Mouse (Mus musculus) liver, embryonic 16.5 days (tissue): ENCODE results near the gene Slc25a41. TPM values are rescaled to one million over a fixed set of nuclear protein-coding genes. Genes with fewer than 3 reads are reported as not detected.
A peak's percentile ranks its signal among the peaks of the same experiment; 100 is the strongest.

ENCODE experiments used
- ATAC-seq: fragments of 200-750 bp; cut with Nextera tagmentation; 2 replicates; pipeline ENCODE4 v1.8.0; 2017; ENCODE audit warnings: low read depth, mild to moderate bottlenecking, moderate number of reproducible peaks, moderate library complexity
- H3K27ac ChIP-seq: fragments of 300-500 bp; sonication (generic); 2 replicates; pipeline ENCODE4 v1.5.1; 2014; ENCODE audit warnings: mild to moderate bottlenecking, low read length
- H3K27me3 ChIP-seq: fragments of 300-500 bp; sonication (generic); 2 replicates; pipeline ENCODE4 v1.6.1; 2014; ENCODE audit warnings: low read depth, low read length, mixed read lengths; ENCODE audit not compliant: control insufficient read depth, insufficient read depth
- H3K36me3 ChIP-seq: fragments of 300-500 bp; sonication (generic); 2 replicates; pipeline ENCODE4 v1.6.1; 2014; ENCODE audit warnings: mild to moderate bottlenecking; ENCODE audit not compliant: control insufficient read depth, insufficient read depth
- H3K4me1 ChIP-seq: fragments of 300-500 bp; sonication (generic); 2 replicates; pipeline ENCODE4 v1.6.1; 2014; ENCODE audit warnings: low read depth, low read length, mixed read lengths; ENCODE audit not compliant: control insufficient read depth
- H3K4me2 ChIP-seq: fragments of 300-500 bp; sonication (generic); 2 replicates; pipeline ENCODE4 v1.6.1; 2014; ENCODE audit warnings: low read depth, low read length, mixed read lengths
- H3K4me3 ChIP-seq: fragments of 300-500 bp; sonication (generic); 2 replicates; pipeline ENCODE4 v1.5.1; 2014; ENCODE audit warnings: low read depth, mild to moderate bottlenecking, low read length
- H3K9ac ChIP-seq: fragments of 300-500 bp; sonication (generic); 2 replicates; pipeline ENCODE4 v1.6.1; 2014; ENCODE audit warnings: low read depth, low read length
- H3K9me3 ChIP-seq: fragments of 300-500 bp; sonication (generic); replicated peaks from 2 replicates; pipeline ENCODE4 v1.6.1; 2016; ENCODE audit warnings: low read length; ENCODE audit not compliant: control insufficient read depth
- WGBS: fragments of 180-500 bp; shearing (Covaris S2); extraction: QIAGEN DNeasy Blood & Tissue Kit; methylation state at CpG from one replicate; pipeline ENCODE4 v1.1.7; 2014; ENCODE audit not compliant: insufficient replicate concordance; 5-methylcytosine and 5-hydroxymethylcytosine counted together
- polyA plus RNA-seq: library from polyadenylated mRNA; unstranded; fragments of >200 nt; fragmentation: Nextera tagmentation; extraction: Ambion mirVana; gene quantifications from 2 replicates; pipeline ENCODE4 v1.2.1, GENCODE M21; 2015

The Slc25a41 gene
- not detected in 2 replicates for polyA plus RNA-seq

DNA sequence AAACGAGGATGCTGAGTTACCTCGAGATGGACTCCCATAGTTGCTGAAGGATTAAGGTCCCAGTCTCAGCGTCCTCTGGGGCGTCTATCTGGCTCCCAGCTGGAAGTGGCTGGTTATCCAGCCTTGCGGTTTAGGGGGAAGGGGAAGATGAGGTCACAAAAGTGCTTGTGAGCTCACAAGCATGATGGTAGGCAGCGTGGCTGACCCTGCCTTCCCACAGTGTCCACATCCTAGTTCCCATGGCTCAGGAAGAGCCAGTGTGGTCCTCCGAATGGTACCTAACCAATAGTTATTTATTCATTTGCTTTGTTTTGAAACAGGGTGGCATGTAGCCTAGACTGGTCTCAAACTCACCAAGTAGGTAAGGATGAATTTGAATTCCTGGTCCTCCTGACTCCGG, at the start of gene Slc25a41:
Slc25a41 (minus strand) TSS at position 101 of the 400 bp plus-strand sequence.
- Histone ChIP-seq H3K36me3 (no peaks in the 10 kb centered on the region), H3K27me3 (peaks cover 6% of the 10 kb centered on the region; the same call in 1 of the 2 replicates), H3K4me2 (no peak within 1 kb of the TSS), H3K4me3 (no peak within 1 kb of the TSS), H3K9me3 (no peaks in the 10 kb centered on the region), H3K9ac (no peak within 1 kb of the TSS), H3K4me1 (no peaks in the 10 kb centered on the region), H3K27ac (no peak within 1 kb of the TSS)
- no peak for ATAC-seq
- whole genome bisulfite sequencing: 54% methylated on average over 8 of the region's 8 CpGs

DNA sequence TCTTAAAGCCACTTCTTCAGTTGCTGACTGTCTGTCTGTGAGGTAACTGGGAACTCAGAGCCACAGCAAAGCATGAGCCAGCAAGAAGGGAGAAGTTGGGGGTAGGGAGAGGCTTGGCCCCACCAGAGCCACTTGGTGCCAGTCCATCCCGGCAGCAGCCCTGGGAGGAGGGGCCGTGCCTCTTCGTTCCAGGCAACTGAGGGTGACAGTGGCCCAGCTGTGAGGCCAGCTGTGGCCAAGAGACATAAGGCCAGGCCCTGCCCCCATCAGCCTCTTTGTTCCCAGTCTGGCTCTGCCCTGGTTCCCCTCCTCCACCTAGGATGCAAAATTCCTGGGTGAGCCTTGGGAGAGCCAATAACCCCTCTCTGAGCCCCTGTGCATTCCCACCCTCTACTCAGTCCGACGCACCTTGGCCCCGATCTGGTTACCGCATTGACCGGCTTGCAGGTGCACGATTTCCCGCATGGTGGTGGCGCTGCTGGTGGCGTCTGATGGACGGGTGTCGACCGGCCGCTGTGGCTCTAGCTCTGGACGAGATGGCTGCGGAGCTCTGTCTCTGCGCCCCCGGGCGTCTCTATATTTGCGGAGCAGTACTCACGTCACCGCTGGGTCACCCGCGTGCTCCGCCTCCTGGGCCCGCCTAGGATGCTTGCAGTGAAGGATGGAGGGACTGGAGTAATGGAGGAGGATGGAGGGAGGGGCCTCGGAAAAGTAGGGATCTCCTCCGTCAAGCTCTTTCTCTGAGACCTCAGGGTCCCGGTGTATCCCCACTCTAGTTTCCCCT, 45.8 kb upstream of the Slc25a41 start, which contains the start of gene Tubb4a:
Tubb4a (minus strand) TSS at position 734 of the 784 bp plus-strand sequence.
- peak; percentile 27; the same call in 1 of the 2 replicates for ATAC-seq
- no peak within 1 kb of the TSS for H3K4me2 ChIP-seq
- no peak within 1 kb of the TSS for H3K9ac ChIP-seq
- H3K27ac ChIP-seq: no peak within 1 kb of the TSS
- H3K4me1 ChIP-seq: no peaks in the 10 kb centered on the region; the same call in 1 of the 2 replicates
- 2% methylated on average over 31 of the region's 31 CpGs for WGBS
- H3K27me3 ChIP-seq: peaks cover 18% of the 10 kb centered on the region
- H3K9me3 ChIP-seq: no peaks in the 10 kb centered on the region
- no peak within 1 kb of the TSS for H3K4me3 ChIP-seq
- H3K36me3 ChIP-seq: no peaks in the 10 kb centered on the region

DNA sequence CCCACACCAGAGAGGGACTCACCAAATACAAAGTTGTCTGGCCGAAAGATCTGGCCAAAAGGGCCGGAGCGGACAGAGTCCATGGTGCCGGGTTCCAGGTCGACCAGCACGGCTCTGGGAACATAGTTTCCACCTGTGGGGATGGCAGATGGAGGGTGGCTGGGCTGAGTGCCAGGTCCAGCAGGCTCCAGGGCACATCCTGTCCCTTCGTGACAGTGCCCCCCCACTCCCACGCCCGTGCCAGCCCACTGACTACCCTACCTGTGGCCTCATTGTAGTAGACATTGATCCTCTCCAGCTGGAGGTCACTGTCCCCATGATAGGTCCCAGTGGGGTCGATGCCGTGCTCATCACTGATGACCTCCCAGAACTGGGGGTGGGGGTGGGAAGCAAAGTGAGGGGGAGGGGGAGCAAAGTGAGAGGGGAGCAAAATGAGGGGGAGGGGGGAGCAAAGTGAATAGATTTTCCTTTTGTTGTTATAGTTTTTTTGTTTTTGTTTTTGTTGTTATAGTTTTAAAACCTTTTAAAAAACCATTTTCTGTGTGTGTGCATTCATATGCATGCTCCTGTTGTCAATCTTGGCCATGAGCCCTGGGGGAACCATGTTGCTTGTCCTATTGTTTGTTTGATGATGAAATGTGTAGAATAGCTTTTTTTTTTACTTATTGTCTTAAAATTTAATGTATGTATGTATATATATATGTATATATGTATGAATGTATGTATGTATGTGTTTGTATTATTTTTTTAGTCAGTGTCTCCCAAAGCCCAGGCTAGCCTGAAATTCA, 44.7 kb upstream of the Slc25a41 start:
- H3K4me2 ChIP-seq: no peak overlapping the region
- no peak for ATAC-seq
- no peak overlapping the region for H3K9ac ChIP-seq
- peaks cover 18% of the 10 kb centered on the region for H3K27me3 ChIP-seq
- no peak overlapping the region for H3K27ac ChIP-seq
- no peaks in the 10 kb centered on the region; the same call in 1 of the 2 replicates for H3K4me1 ChIP-seq
- 76% methylated on average over 11 of the region's 11 CpGs for WGBS
- H3K9me3 ChIP-seq: no peaks in the 10 kb centered on the region
- no peaks in the 10 kb centered on the region for H3K36me3 ChIP-seq
- no peak overlapping the region for H3K4me3 ChIP-seq

DNA sequence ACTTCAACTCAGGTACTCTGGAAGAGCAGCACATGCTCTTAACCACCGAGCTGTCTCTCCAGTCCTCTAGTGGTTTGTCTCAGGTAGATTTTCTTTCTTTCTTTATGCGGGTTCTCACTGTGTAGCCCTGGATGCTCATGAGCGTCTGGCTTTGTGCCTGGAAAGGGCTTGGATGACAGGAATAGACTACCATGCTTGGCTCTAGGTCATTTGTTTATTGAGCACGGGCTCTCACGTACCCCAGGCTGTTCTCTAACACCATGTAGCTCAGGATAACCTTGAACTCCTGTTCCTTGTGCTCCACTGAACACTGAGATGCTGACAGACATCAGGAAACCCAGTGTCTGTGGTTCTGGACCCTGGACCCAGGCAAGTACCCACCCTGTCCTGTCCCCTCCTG, 41.0 kb upstream of the Slc25a41 start:
- Histone ChIP-seq H3K9me3 (no peaks in the 10 kb centered on the region), H3K4me3 (no peak overlapping the region), H3K36me3 (no peaks in the 10 kb centered on the region), H3K4me1 (no peaks in the 10 kb centered on the region; the same call in 1 of the 2 replicates), H3K27me3 (peaks cover 9% of the 10 kb centered on the region), H3K9ac (no peak overlapping the region), H3K27ac (no peak overlapping the region), H3K4me2 (no peak overlapping the region)
- no peak for ATAC-seq
- 65% methylated on average over 5 of the region's 5 CpGs for WGBS

DNA sequence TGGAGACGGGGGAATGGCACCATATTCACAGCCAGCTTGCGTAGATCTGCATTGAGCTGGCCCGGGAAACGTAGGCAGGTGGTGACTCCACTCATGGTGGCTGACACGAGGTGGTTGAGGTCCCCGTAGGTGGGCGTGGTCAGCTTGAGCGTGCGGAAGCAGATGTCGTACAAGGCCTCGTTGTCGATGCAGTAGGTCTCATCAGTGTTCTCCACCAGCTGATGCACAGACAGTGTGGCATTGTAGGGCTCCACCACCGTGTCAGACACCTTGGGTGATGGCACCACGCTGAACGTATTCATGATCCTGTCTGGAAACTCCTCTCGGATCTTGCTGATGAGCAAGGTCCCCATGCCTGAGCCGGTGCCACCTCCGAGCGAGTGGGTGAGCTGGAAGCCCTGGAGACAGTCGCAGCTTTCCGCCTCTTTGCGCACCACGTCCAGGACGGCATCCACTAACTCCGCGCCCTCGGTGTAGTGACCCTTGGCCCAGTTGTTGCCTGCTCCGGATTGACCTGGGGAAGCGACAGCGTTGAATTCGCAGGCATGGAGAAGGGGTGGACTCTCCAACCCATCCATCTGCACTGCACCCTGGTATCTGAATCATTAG, 39.9 kb upstream of the Slc25a41 start:
- H3K9ac ChIP-seq: no peak overlapping the region
- H3K4me3 ChIP-seq: no peak overlapping the region
- 81% methylated on average over 31 of the region's 31 CpGs for WGBS
- H3K27me3 ChIP-seq: no peaks in the 10 kb centered on the region
- H3K4me2 ChIP-seq: no peak overlapping the region
- H3K4me1 ChIP-seq: no peaks in the 10 kb centered on the region
- H3K9me3 ChIP-seq: no peaks in the 10 kb centered on the region
- no peak overlapping the region for H3K27ac ChIP-seq
- no peaks in the 10 kb centered on the region for H3K36me3 ChIP-seq
- ATAC-seq: no peak

DNA sequence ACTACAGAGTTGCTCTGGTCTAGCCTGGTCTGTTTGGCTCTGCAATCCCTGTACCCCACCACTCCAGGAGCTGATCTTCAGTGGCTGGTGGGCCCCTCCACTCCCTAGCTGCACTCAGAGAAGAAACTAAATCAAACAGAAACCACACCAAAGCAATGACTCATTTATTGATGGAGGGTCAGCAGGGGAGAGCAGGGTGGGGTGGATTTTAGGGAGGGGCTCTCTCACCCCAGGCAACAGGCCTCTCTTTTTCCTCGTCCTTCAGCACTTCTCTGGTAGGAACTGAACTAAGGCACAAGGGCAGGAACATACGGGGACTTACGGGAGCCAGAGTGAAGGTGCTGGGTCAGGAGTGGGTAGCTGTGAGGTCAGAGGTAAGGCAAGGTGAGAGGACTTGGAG, 38.5 kb upstream of the Slc25a41 start:
- no peak overlapping the region for H3K9ac ChIP-seq
- H3K9me3 ChIP-seq: no peaks in the 10 kb centered on the region
- H3K4me2 ChIP-seq: no peak overlapping the region
- no peaks in the 10 kb centered on the region for H3K27me3 ChIP-seq
- 49% methylated on average over 3 of the region's 3 CpGs for WGBS
- no peak for ATAC-seq
- no peaks in the 10 kb centered on the region for H3K4me1 ChIP-seq
- H3K36me3 ChIP-seq: no peaks in the 10 kb centered on the region
- no peak overlapping the region for H3K27ac ChIP-seq
- H3K4me3 ChIP-seq: no peak overlapping the region

DNA sequence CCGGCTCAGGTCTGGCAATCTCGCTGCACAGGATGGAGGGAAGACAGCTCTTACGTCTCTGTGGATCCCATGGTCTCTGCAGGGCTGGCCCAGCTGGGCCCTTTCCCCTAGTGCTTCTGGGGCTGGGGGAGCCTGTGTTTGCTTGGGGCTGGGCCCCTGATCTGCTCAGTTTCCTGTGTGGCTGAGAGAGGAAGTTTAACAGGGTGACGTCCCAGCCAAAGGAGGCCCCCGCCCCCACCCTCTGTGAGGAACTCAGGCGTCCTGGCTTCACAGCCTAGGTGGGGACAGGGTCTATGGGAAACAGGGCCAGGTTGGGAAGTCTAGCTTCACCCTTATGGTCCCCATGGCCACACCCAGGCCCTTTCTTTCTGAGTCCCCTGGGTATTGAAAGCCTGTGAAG, 36.9 kb upstream of the Slc25a41 start, which contains the start of gene Dennd1c:
Dennd1c (minus strand) TSS at position 179 of the 400 bp plus-strand sequence.
- H3K4me1 ChIP-seq: no peaks in the 10 kb centered on the region
- no peaks in the 10 kb centered on the region for H3K27me3 ChIP-seq
- H3K9ac ChIP-seq: peak within 1 kb of the TSS; percentile 17; the same call in 1 of the 2 replicates
- 0 out of 2 replicates have a peak within 1 kb of the TSS, but pooled peaks have one; percentile 25 for H3K4me2 ChIP-seq
- ATAC-seq: peak; percentile 65
- H3K9me3 ChIP-seq: no peaks in the 10 kb centered on the region
- no peaks in the 10 kb centered on the region for H3K36me3 ChIP-seq
- H3K4me3 ChIP-seq: peak within 1 kb of the TSS; percentile 16
- 14% methylated on average over 6 of the region's 6 CpGs for WGBS
- no peak within 1 kb of the TSS for H3K27ac ChIP-seq

DNA sequence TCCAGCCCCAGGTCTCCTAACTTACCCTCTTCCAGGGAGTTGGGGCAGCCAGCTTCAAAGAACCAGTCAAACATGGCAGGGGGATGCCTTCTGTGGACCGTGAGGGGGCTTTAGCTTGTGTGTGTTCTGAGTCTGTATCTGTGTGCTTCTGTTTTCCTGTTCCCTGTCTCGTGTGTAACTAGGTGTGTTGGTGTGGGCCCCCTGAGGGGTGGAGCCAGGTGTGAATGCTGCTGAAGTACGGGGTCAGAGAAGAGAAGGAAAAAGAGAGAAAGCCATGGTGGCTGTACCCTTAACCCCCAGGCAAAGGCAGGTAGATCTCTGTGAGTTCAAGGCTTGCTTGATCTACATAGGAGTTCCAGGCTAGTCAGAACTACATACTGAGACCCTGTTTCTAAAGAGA, 35.5 kb upstream of the Slc25a41 start:
- Histone ChIP-seq H3K9ac (no peak overlapping the region), H3K27me3 (no peaks in the 10 kb centered on the region), H3K36me3 (no peaks in the 10 kb centered on the region), H3K4me1 (no peaks in the 10 kb centered on the region), H3K4me2 (no peak overlapping the region), H3K4me3 (no peak overlapping the region), H3K9me3 (no peaks in the 10 kb centered on the region), H3K27ac (no peak overlapping the region)
- 30% methylated on average over 3 of the region's 3 CpGs for WGBS
- ATAC-seq: no peak
